Mouse (Mus musculus): ENCODE measurements around the gene Gm10697.
"Not testable (repeated sequence)": the region's sequence is repeated elsewhere in the genome, so short reads cannot be mapped to it uniquely, and the experiment has no call there.

The Gm10697 gene

GRCm38 (mm10) chr3:94072544-94072943 is at the start of gene Gm10697:
Gm10697 (minus strand) TSS chr3:94072644.
- not testable (repeated sequence) for DNase-seq (ENCODE audit: low read depth in 2 of 2, low spot score in 2 of 2)

GRCm38 (mm10) chr3:94115071-94115470 is 42.6 kb upstream of the Gm10697 start:
- DNase-seq (ENCODE audit: low read depth in 2 of 2, low spot score in 2 of 2): not testable (repeated sequence)

GRCm38 (mm10) chr3:94054785-94055184 is 17.7 kb downstream of the Gm10697 start, which contains the start of gene Gm9125:
Gm9125 (minus strand) TSS chr3:94054885.
- DNase-seq (ENCODE audit: low read depth in 2 of 2, low spot score in 2 of 2): not testable (repeated sequence)

GRCm38 (mm10) chr3:94049566-94050121 is 22.8 kb downstream of the Gm10697 start:
- not testable (repeated sequence) for DNase-seq (ENCODE audit: low read depth in 2 of 2, low spot score in 2 of 2)

GRCm38 (mm10) chr3:94038241-94038640 is 34.2 kb downstream of the Gm10697 start:
- DNase-seq (ENCODE audit: low read depth in 2 of 2, low spot score in 2 of 2): not testable (repeated sequence)

GRCm38 (mm10) chr3:94034400-94034799 is 38.0 kb downstream of the Gm10697 start:
- DNase-seq (ENCODE audit: low read depth in 2 of 2, low spot score in 2 of 2): not testable (repeated sequence)

Measured in CD8-positive naive resting alpha-beta T cell, adult 2 months (primary cell).